8 mouse cellular contexts compared by ENCODE assay signal in the genomic region with DNA sequence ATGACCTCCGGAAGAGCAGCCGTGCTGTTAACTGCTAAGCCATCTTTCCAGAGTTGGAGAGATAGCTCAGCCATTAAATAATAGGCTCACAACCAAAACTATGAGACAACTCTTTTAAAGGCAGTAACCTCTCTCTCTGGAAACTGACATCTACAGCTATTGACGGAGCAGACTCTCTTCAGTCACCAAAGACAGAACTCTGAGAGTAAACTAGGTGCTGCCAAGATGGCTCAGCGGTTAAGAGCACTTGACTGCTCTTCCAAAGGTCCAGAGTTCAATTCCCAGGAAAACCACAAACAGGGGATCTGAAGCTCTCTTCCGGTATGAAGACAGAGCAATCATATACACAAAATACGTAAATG. TPM values are rescaled to one million over a fixed set of nuclear protein-coding genes. Genes with fewer than 3 reads are reported as not detected.
DNase-seq lines count a peak whose midpoint lies in the region; ATAC-seq and TF ChIP-seq lines count a peak whose summit lies in the region.

No protein-coding gene starts in this region.

- no peak for TF ChIP-seq CTCF in cortical plate, adult 2 months (IDR thresholded peaks at IDR 0.05; ENCODE audit: extremely low read depth, insufficient read depth, low read length)

- no peak for TF ChIP-seq POLR2A in cortical plate, adult 2 months (IDR thresholded peaks at IDR 0.05; ENCODE audit: extremely low read depth, insufficient read depth, low read length)

- no peaks in the 10 kb centered on the region for H3K9me3 ChIP-seq in kidney, embryonic 16.5 days (ENCODE audit: low read length)
- no peaks in the 10 kb centered on the region for H3K9me3 ChIP-seq in hindbrain, embryonic 16.5 days (ENCODE audit: control insufficient read depth, low read length)
- H3K9me3 ChIP-seq in midbrain, embryonic 15.5 days = no peaks in the 10 kb centered on the region

- peaks cover 16% of the 10 kb centered on the region for H3K4me1 ChIP-seq in kidney, embryonic 16.5 days (ENCODE audit: insufficient read depth, low read length)
- peaks cover 3% of the 10 kb centered on the region for H3K4me1 ChIP-seq in cortical plate, adult 2 months (ENCODE audit: control insufficient read depth, insufficient read depth, low read length)
- peaks cover 15% of the 10 kb centered on the region for H3K4me1 ChIP-seq in hindbrain, embryonic 16.5 days (ENCODE audit: control insufficient read depth, insufficient read depth, low read depth, low read length)
- peaks cover 23% of the 10 kb centered on the region for H3K4me1 ChIP-seq in midbrain, embryonic 15.5 days

- WGBS in kidney, embryonic 16.5 days = 22% methylated on average over 6 of the region's 6 CpGs
- WGBS in hindbrain, embryonic 16.5 days = 21% methylated on average over 6 of the region's 6 CpGs
- WGBS in midbrain, embryonic 15.5 days = 22% methylated on average over 6 of the region's 6 CpGs

- no peak for DNase-seq in kidney, postnatal 25 days
- DNase-seq in right cerebral cortex, postnatal 4 days = no peak
- no peak for DNase-seq in frontal cortex, adult 2 months (ENCODE audit: extremely low spot score in 1 of 2, low spot score in 1 of 2)
- DNase-seq in retina, embryonic 14.5 days (ENCODE audit: low spot score) = no peak

- H3K9ac ChIP-seq in kidney, embryonic 16.5 days (replicated peaks; ENCODE audit: low read length) = peak overlapping the region; percentile 60
- H3K9ac ChIP-seq in hindbrain, embryonic 16.5 days (ENCODE audit: low read depth, low read length) = 0 out of 2 replicates have a peak overlapping the region, but pooled peaks have one; percentile 27
- H3K9ac ChIP-seq in midbrain, embryonic 15.5 days = peak overlapping the region; percentile 39; the same call in 1 of the 2 replicates

- peak overlapping the region; percentile 85 for H3K4me3 ChIP-seq in kidney, embryonic 16.5 days (ENCODE audit: low read length)
- H3K4me3 ChIP-seq in cortical plate, adult 2 months (ENCODE audit: insufficient read depth, low read length) = peak overlapping the region; percentile 67
- H3K4me3 ChIP-seq in hindbrain, embryonic 16.5 days (ENCODE audit: low read length) = peak overlapping the region; percentile 71
- H3K4me3 ChIP-seq in midbrain, embryonic 15.5 days = peak overlapping the region; percentile 97

- no peaks in the 10 kb centered on the region for H3K36me3 ChIP-seq in kidney, embryonic 16.5 days (ENCODE audit: insufficient read depth, low read length)
- no peaks in the 10 kb centered on the region for H3K36me3 ChIP-seq in hindbrain, embryonic 16.5 days (ENCODE audit: control insufficient read depth, insufficient read depth, low read length)
- H3K36me3 ChIP-seq in midbrain, embryonic 15.5 days (replicated peaks) = no peaks in the 10 kb centered on the region

- peak overlapping the region; percentile 57; the same call in 1 of the 2 replicates for H3K27ac ChIP-seq in kidney, embryonic 16.5 days (ENCODE audit: low read length)
- no peak overlapping the region for H3K27ac ChIP-seq in cortical plate, adult 2 months (ENCODE audit: insufficient read depth, low read length)
- no peak overlapping the region for H3K27ac ChIP-seq in hindbrain, embryonic 16.5 days (ENCODE audit: low read depth, low read length)
- peak overlapping the region; percentile 95; the same call in 1 of the 2 replicates for H3K27ac ChIP-seq in midbrain, embryonic 15.5 days

- 0 out of 2 replicates have a peak, but pooled peaks have one; percentile 2 for ATAC-seq in kidney, embryonic 16.5 days (ENCODE audit: low FRiP score, low TSS enrichment)
- 0 out of 2 replicates have a peak, but pooled peaks have one; percentile 1 for ATAC-seq in hindbrain, embryonic 16.5 days
- no peak; the same call in 1 of the 2 replicates for ATAC-seq in midbrain, embryonic 15.5 days (replicated peaks)

- H3K27me3 ChIP-seq in kidney, embryonic 16.5 days (ENCODE audit: insufficient read depth, low read length) = no peaks in the 10 kb centered on the region
- no peaks in the 10 kb centered on the region for H3K27me3 ChIP-seq in hindbrain, embryonic 16.5 days (replicated peaks; ENCODE audit: control insufficient read depth, insufficient read depth, low read length)
- H3K27me3 ChIP-seq in midbrain, embryonic 15.5 days (replicated peaks) = no peaks in the 10 kb centered on the region

- peak overlapping the region; percentile 92 for H3K4me2 ChIP-seq in kidney, embryonic 16.5 days (replicated peaks; ENCODE audit: low read depth, low read length)
- peak overlapping the region; percentile 63 for H3K4me2 ChIP-seq in hindbrain, embryonic 16.5 days (ENCODE audit: low read length)
- peak overlapping the region; percentile 90 for H3K4me2 ChIP-seq in midbrain, embryonic 15.5 days

RNA-seq across cellular contexts. Expression of a gene that starts 0.4 kb away (rescaled TPM):
- 89.7 and 92.6 TPM in 2 replicates for polyA plus RNA-seq in kidney, embryonic 16.5 days (2015; fragmentation: Nextera tagmentation; extraction: Ambion mirVana)
- 84.9 and 86.0 TPM in 2 replicates for polyA plus RNA-seq in cortical plate, adult 2 months (2012; rRNA removed)
- polyA plus RNA-seq in hindbrain, embryonic 16.5 days (2015; fragmentation: Nextera tagmentation; extraction: Ambion mirVana) = 66.8 and 66.9 TPM in 2 replicates
- polyA plus RNA-seq in midbrain, embryonic 15.5 days (2015; fragmentation: Nextera tagmentation; extraction: Ambion mirVana) = 62.8 and 64.4 TPM in 2 replicates
- polyA plus RNA-seq in frontal cortex, adult 2 months (2012; rRNA removed) = 83.7 and 94.4 TPM in 2 replicates

RNA-seq across cellular contexts. Expression of a gene that starts 8.7 kb away (rescaled TPM):
- polyA plus RNA-seq in kidney, embryonic 16.5 days (2015; fragmentation: Nextera tagmentation; extraction: Ambion mirVana) = 11.9 and 12.3 TPM in 2 replicates
- polyA plus RNA-seq in cortical plate, adult 2 months (2012; rRNA removed) = 6.4 and 7.4 TPM in 2 replicates
- 3.0 and 3.8 TPM in 2 replicates for polyA plus RNA-seq in hindbrain, embryonic 16.5 days (2015; fragmentation: Nextera tagmentation; extraction: Ambion mirVana)
- polyA plus RNA-seq in midbrain, embryonic 15.5 days (2015; fragmentation: Nextera tagmentation; extraction: Ambion mirVana) = 3.0 TPM in 2 replicates
- polyA plus RNA-seq in frontal cortex, adult 2 months (2012; rRNA removed) = 4.9 and 5.3 TPM in 2 replicates

RNA-seq across cellular contexts. Expression of a gene that starts 13.8 kb away (rescaled TPM):
- polyA plus RNA-seq in kidney, embryonic 16.5 days (2015; fragmentation: Nextera tagmentation; extraction: Ambion mirVana) = 27.2 and 29.4 TPM in 2 replicates
- 15.7 and 16.0 TPM in 2 replicates for polyA plus RNA-seq in cortical plate, adult 2 months (2012; rRNA removed)
- 28.9 and 29.9 TPM in 2 replicates for polyA plus RNA-seq in hindbrain, embryonic 16.5 days (2015; fragmentation: Nextera tagmentation; extraction: Ambion mirVana)
- 29.8 and 33.0 TPM in 2 replicates for polyA plus RNA-seq in midbrain, embryonic 15.5 days (2015; fragmentation: Nextera tagmentation; extraction: Ambion mirVana)
- polyA plus RNA-seq in frontal cortex, adult 2 months (2012; rRNA removed) = 16.1 and 16.2 TPM in 2 replicates

RNA-seq across cellular contexts. Expression of a gene that starts 57.9 kb away (rescaled TPM):
- 23.6 TPM in 2 replicates for polyA plus RNA-seq in kidney, embryonic 16.5 days (2015; fragmentation: Nextera tagmentation; extraction: Ambion mirVana)
- polyA plus RNA-seq in cortical plate, adult 2 months (2012; rRNA removed) = 23.9 TPM in 2 replicates
- polyA plus RNA-seq in hindbrain, embryonic 16.5 days (2015; fragmentation: Nextera tagmentation; extraction: Ambion mirVana) = 22.9 and 24.6 TPM in 2 replicates
- polyA plus RNA-seq in midbrain, embryonic 15.5 days (2015; fragmentation: Nextera tagmentation; extraction: Ambion mirVana) = 25.8 and 28.0 TPM in 2 replicates
- 25.1 TPM in 2 replicates for polyA plus RNA-seq in frontal cortex, adult 2 months (2012; rRNA removed)

Comparison
In these comparisons a context has a peak if more than half of its experiments do, and no peak if none do; other contexts are left out.
1. H3K27ac ChIP-seq: peak in kidney, embryonic 16.5 days (single experiment) and midbrain, embryonic 15.5 days (single experiment); none in cortical plate, adult 2 months (single experiment) and hindbrain, embryonic 16.5 days (single experiment).
2. Peak in every context shown above with its lines, with median percentiles within 50 percentile points of each other: H3K4me2 ChIP-seq, H3K4me3 ChIP-seq and H3K9ac ChIP-seq.